Mouse (Mus musculus): ENCODE measurements at regions not wholly inside any gene's neighbourhood (a gene's known extent, or its start where the extent isn't known, plus 50 kb on each side); places are given as distances from the start of the nearest gene placed in this dataset.

DNA sequence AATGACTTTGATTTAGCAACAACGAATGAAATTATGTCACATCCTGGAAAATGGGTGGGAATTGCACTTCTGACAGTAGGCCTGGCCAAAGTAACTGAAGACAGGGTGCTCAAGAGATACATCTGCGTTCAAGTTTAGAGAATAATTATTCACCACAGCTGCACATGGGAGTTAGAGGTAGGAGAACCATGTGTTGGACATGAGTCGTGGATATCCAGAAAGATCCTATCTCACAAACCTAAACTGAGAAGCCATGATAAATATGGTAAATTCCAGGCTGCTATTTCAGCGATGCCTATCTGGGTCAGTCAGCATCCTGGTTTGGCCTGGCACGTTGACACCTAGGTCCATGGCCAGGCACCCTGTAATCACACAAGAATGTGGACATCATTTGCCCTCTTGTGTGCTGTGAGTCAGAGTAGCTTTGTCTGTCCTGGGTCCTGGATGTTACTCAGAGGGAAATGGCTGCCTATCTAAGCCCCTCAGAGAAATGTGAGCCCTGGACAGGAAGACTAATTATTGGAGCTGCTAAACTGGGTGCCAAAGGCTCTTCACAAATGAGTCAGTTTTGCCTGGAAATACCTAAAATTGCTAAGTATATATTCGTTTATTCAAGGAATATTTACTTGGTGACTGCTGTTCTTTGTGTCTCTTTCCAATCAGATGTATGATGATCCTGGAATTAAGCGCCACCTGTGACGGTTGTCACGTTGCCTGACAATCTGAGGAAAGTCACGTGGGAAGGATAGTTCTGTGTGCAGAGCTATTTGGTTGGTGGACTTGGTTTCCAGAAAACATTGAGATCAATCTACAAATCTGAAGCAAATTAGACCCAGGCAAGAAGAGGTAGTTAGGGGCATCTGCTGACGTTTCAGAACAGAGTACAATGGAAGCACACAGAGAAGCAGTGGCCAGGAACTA is 296.4 kb upstream of the Zfp637 start:
- Histone ChIP-seq H3K4me3 (replicated peaks; ENCODE audit: low read length) (no peak overlapping the region), H3K27ac (replicated peaks; ENCODE audit: low read depth, low read length) (no peak overlapping the region), H3K4me2 (replicated peaks; ENCODE audit: low read depth, low read length, severe bottlenecking) (no peak overlapping the region), H3K9ac (ENCODE audit: low read depth, low read length, severe bottlenecking) (no peak overlapping the region), H3K4me1 (ENCODE audit: control insufficient read depth, insufficient read depth, low read length) (no peaks in the 10 kb centered on the region), H3K27me3 (ENCODE audit: control insufficient read depth, insufficient read depth, low read length) (no peaks in the 10 kb centered on the region), H3K9me3 (ENCODE audit: control insufficient read depth, low read length) (no peaks in the 10 kb centered on the region), H3K36me3 (ENCODE audit: control insufficient read depth, insufficient read depth, low read length) (no peaks in the 10 kb centered on the region)
- WGBS, result 86% methylated on average over 11 of the region's 11 CpGs
- no peak for TF ChIP-seq POLR2A (IDR thresholded peaks at IDR 0.05; ENCODE audit: borderline replicate concordance, extremely low read depth, insufficient read depth, insufficient read length)
- no peak for DNase-seq (ENCODE audit: low spot score)
- ATAC-seq (ENCODE audit: low FRiP score, low read depth), result no peak

DNA sequence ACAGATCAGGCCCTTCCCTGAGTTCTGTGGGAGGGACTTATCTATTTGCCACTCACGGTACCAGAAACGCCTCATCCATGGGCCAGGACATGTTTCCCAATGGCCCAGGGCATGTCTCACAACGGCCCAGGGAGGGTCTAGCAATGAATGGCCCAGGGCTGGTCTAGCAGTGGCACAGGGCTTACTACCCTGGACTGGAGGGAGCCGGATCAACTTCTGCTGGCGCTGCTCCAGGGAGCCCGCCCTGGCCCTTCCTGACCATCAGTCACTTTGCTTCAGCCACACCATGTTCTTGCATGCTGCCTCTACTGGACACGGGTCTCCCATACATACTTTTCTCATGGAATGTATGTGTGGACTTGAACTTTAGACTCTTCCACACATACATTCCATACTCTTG is 290.1 kb upstream of the Zfp637 start:
- DNase-seq (ENCODE audit: low spot score) (no peak), ATAC-seq (ENCODE audit: low FRiP score, low read depth) (no peak)
- TF ChIP-seq POLR2A (IDR thresholded peaks at IDR 0.05; ENCODE audit: borderline replicate concordance, extremely low read depth, insufficient read depth, insufficient read length), result no peak
- Histone ChIP-seq H3K4me2 (replicated peaks; ENCODE audit: low read depth, low read length, severe bottlenecking) (no peak overlapping the region), H3K36me3 (ENCODE audit: control insufficient read depth, insufficient read depth, low read length) (no peaks in the 10 kb centered on the region), H3K9ac (ENCODE audit: low read depth, low read length, severe bottlenecking) (no peak overlapping the region), H3K4me3 (replicated peaks; ENCODE audit: low read length) (no peak overlapping the region), H3K27me3 (ENCODE audit: control insufficient read depth, insufficient read depth, low read length) (no peaks in the 10 kb centered on the region), H3K9me3 (ENCODE audit: control insufficient read depth, low read length) (no peaks in the 10 kb centered on the region), H3K27ac (replicated peaks; ENCODE audit: low read depth, low read length) (no peak overlapping the region), H3K4me1 (ENCODE audit: control insufficient read depth, insufficient read depth, low read length) (no peaks in the 10 kb centered on the region)
- 88% methylated on average over 7 of the region's 7 CpGs for WGBS

DNA sequence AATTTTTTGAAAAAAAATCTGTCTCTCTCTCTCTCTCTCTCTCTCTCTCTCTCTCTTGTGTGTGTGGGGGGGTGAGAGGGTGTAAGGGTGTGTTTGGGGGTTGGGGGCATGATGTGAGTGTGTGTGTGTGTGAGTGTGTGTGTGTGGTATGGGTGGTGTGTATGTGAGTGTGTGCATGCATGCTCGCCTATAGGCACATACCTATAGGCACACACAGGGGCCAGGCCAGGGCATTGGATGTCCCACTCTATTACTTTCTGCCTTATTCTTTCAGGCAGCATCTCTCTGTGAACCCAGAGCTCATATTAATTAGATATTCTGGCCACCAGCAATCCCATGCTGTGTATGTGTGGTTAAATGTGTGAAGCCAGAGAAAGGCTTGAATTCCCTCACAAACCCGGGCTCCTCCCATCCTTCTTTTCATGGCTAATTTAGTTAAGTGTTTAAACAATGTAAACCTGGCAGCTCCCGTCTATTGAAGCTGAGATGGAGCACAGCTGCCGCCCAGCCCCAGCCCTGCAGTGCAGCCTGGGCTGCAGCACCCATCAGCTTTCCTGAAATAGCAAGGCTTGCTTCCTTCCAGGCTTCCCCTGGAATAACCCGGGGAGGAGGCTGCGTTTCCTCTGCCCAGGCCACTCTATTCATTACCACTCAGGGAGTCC is 288.8 kb upstream of the Zfp637 start:
- ATAC-seq (ENCODE audit: low FRiP score, low read depth) (peak; percentile 53; the same call in 1 of the 2 replicates), DNase-seq (ENCODE audit: low spot score) (peak; percentile 31)
- no peaks in the 10 kb centered on the region for H3K4me1 ChIP-seq (ENCODE audit: control insufficient read depth, insufficient read depth, low read length)
- H3K9ac ChIP-seq (ENCODE audit: low read depth, low read length, severe bottlenecking), result no peak overlapping the region
- no peak overlapping the region for H3K4me3 ChIP-seq (replicated peaks; ENCODE audit: low read length)
- H3K4me2 ChIP-seq (replicated peaks; ENCODE audit: low read depth, low read length, severe bottlenecking), result no peak overlapping the region
- no peak overlapping the region for H3K27ac ChIP-seq (replicated peaks; ENCODE audit: low read depth, low read length)
- TF ChIP-seq POLR2A (IDR thresholded peaks at IDR 0.05; ENCODE audit: borderline replicate concordance, extremely low read depth, insufficient read depth, insufficient read length), result no peak
- H3K9me3 ChIP-seq (ENCODE audit: control insufficient read depth, low read length), result no peaks in the 10 kb centered on the region
- no peaks in the 10 kb centered on the region for H3K36me3 ChIP-seq (ENCODE audit: control insufficient read depth, insufficient read depth, low read length)
- WGBS, result 32% methylated on average over 6 of the region's 6 CpGs
- H3K27me3 ChIP-seq (ENCODE audit: control insufficient read depth, insufficient read depth, low read length), result no peaks in the 10 kb centered on the region

DNA sequence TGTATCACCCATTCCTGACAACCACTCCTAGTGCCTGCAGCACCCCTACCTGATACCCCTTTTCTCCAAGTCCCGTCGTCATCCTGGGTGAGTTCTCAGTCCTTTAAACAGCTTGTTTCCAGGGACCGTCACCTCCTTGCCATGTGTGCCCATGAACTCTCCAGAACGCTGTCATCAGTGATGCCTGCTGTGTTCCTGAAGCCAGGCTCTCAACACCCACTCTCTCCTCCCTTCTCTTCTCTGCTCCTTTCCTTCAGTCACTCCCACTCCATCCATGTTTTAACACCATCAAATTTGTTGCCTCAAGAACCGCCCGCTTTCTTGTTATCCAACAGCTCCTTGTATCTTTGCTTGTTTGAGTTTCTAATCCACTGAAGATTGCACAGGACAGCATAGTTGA is 277.8 kb upstream of the Zfp637 start:
- no peak overlapping the region for H3K4me3 ChIP-seq (replicated peaks; ENCODE audit: low read length)
- H3K36me3 ChIP-seq (ENCODE audit: control insufficient read depth, insufficient read depth, low read length), result no peaks in the 10 kb centered on the region
- TF ChIP-seq POLR2A (IDR thresholded peaks at IDR 0.05; ENCODE audit: borderline replicate concordance, extremely low read depth, insufficient read depth, insufficient read length), result no peak
- H3K27me3 ChIP-seq (ENCODE audit: control insufficient read depth, insufficient read depth, low read length), result no peaks in the 10 kb centered on the region
- DNase-seq (ENCODE audit: low spot score), result no peak
- H3K27ac ChIP-seq (replicated peaks; ENCODE audit: low read depth, low read length), result no peak overlapping the region
- 90% methylated on average over 6 of the region's 6 CpGs for WGBS
- no peak for ATAC-seq (ENCODE audit: low FRiP score, low read depth)
- no peaks in the 10 kb centered on the region for H3K4me1 ChIP-seq (ENCODE audit: control insufficient read depth, insufficient read depth, low read length)
- H3K9me3 ChIP-seq (ENCODE audit: control insufficient read depth, low read length), result no peaks in the 10 kb centered on the region
- H3K9ac ChIP-seq (ENCODE audit: low read depth, low read length, severe bottlenecking), result no peak overlapping the region
- H3K4me2 ChIP-seq (replicated peaks; ENCODE audit: low read depth, low read length, severe bottlenecking), result no peak overlapping the region

DNA sequence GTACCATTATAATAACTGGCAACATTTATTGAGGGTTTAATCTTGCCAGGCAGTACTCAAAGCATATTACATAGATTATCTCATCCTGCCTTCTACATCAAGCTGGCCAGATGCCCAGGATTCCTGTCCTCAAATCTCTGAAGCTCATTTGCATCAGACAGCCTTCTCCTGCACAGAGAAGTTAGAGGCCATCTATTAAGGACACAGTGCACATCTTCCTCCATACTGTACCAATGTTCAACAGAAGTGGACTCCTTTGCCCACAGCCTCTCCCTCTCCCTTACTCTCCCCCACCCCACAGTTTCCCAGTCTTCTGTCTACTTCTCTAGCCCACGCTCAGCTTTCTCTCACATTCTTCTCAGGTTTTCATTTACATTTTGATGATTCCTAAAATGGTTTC is 277.3 kb upstream of the Zfp637 start:
- TF ChIP-seq POLR2A (IDR thresholded peaks at IDR 0.05; ENCODE audit: borderline replicate concordance, extremely low read depth, insufficient read depth, insufficient read length), result no peak
- no peaks in the 10 kb centered on the region for H3K36me3 ChIP-seq (ENCODE audit: control insufficient read depth, insufficient read depth, low read length)
- no peaks in the 10 kb centered on the region for H3K4me1 ChIP-seq (ENCODE audit: control insufficient read depth, insufficient read depth, low read length)
- H3K9me3 ChIP-seq (ENCODE audit: control insufficient read depth, low read length), result no peaks in the 10 kb centered on the region
- no peak overlapping the region for H3K4me3 ChIP-seq (replicated peaks; ENCODE audit: low read length)
- no peak overlapping the region for H3K27ac ChIP-seq (replicated peaks; ENCODE audit: low read depth, low read length)
- no peaks in the 10 kb centered on the region for H3K27me3 ChIP-seq (ENCODE audit: control insufficient read depth, insufficient read depth, low read length)
- no peak overlapping the region for H3K4me2 ChIP-seq (replicated peaks; ENCODE audit: low read depth, low read length, severe bottlenecking)
- WGBS, result 79% methylated on average over 1 of the region's 1 CpGs
- ATAC-seq (ENCODE audit: low FRiP score, low read depth), result no peak
- no peak overlapping the region for H3K9ac ChIP-seq (ENCODE audit: low read depth, low read length, severe bottlenecking)
- peak; percentile 37 for DNase-seq (ENCODE audit: low spot score)

All from limb, embryonic 14.5 days (tissue).